Mouse (Mus musculus) bone marrow macrophage, adult 2 months (primary cell): ENCODE measurements around the gene Kcne4.

Experiments
- CTCF ChIP-seq: IDR thresholded peaks from 2 replicates; pipeline ENCODE4 v1.5.1; 2012; ENCODE audit warnings: low read depth, mild to moderate bottlenecking, low read length, moderate library complexity
- POLR2A ChIP-seq: IDR thresholded peaks from 2 replicates; pipeline ENCODE4 v1.6.1; 2012; ENCODE audit warnings: mild to moderate bottlenecking, low read depth, low read length, borderline replicate concordance

- TF ChIP-seq CTCF: no peak
- no peak for TF ChIP-seq POLR2A
Observed at GRCm38 (mm10) chr1:78820176-78820575, 3.6 kb downstream of the Kcne4 start.
